Mouse (Mus musculus) forebrain, embryonic 13.5 days (tissue): ENCODE data around the gene Cbfa2t3. TPM values are rescaled to one million over a fixed set of nuclear protein-coding genes. Genes with fewer than 3 reads are reported as not detected.
A peak's percentile ranks its signal among the peaks of the same experiment; 100 is the strongest.

Experiments
- ATAC-seq: fragments of 200-750 bp; cut with Nextera tagmentation; 2 replicates; pipeline ENCODE4 v1.8.0; 2017
- H3K27ac ChIP-seq: fragments of 300-500 bp; sonication (generic); 2 replicates; pipeline ENCODE4 v1.5.1; 2015; ENCODE audit warnings: inconsistent platforms, mild to moderate bottlenecking, moderate library complexity
- H3K27me3 ChIP-seq: fragments of 300-500 bp; sonication (generic); 2 replicates; pipeline ENCODE4 v1.6.1; 2015; ENCODE audit warnings: mild to moderate bottlenecking, inconsistent platforms
- H3K36me3 ChIP-seq: fragments of 300-500 bp; sonication (generic); 2 replicates; pipeline ENCODE4 v1.6.1; 2015; ENCODE audit warnings: mild to moderate bottlenecking, inconsistent platforms; ENCODE audit not compliant: poor library complexity, severe bottlenecking
- H3K4me1 ChIP-seq: fragments of 300-500 bp; sonication (generic); 2 replicates; pipeline ENCODE4 v1.6.1; 2015; ENCODE audit warnings: inconsistent platforms
- H3K4me2 ChIP-seq: fragments of 300-500 bp; sonication (generic); 2 replicates; pipeline ENCODE4 v1.6.1; 2015; ENCODE audit warnings: inconsistent platforms, mild to moderate bottlenecking, moderate library complexity
- H3K4me3 ChIP-seq: fragments of 300-500 bp; sonication (generic); 2 replicates; pipeline ENCODE4 v1.5.1; 2015; ENCODE audit warnings: mild to moderate bottlenecking, inconsistent platforms
- H3K9ac ChIP-seq: fragments of 300-500 bp; sonication (generic); 2 replicates; pipeline ENCODE4 v1.6.1; 2015; ENCODE audit warnings: mild to moderate bottlenecking, inconsistent platforms
- H3K9me3 ChIP-seq: fragments of 300-500 bp; sonication (generic); replicated peaks from 2 replicates; pipeline ENCODE4 v1.6.1; 2016; ENCODE audit warnings: inconsistent platforms
- WGBS: fragments of 180-500 bp; shearing (Covaris S2); methylation state at CpG from one replicate; pipeline ENCODE4 v1.1.7; 2015; 5-methylcytosine and 5-hydroxymethylcytosine counted together
- polyA plus RNA-seq: library from polyadenylated mRNA; unstranded; fragments of >200 nt; fragmentation: Nextera tagmentation; extraction: Ambion mirVana; gene quantifications from 2 replicates; pipeline ENCODE4 v1.2.1, GENCODE M21; 2015

Cbfa2t3 gene
- polyA plus RNA-seq, 1 experiment from 2014 or later = 13.9 TPM

- Histone ChIP-seq H3K4me3 (no peak overlapping the region), H3K4me2 (no peak overlapping the region), H3K36me3 (no peaks in the 10 kb centered on the region), H3K27ac (peak overlapping the region; percentile 54), H3K9ac (peak overlapping the region; percentile 22; the same call in 1 of the 2 replicates), H3K4me1 (peaks cover 66% of the 10 kb centered on the region), H3K27me3 (peaks cover 10% of the 10 kb centered on the region; the same call in 1 of the 2 replicates), H3K9me3 (no peaks in the 10 kb centered on the region)
- no peak for ATAC-seq
- WGBS = 72% methylated on average over 3 of the region's 3 CpGs
Observed at GRCm38 (mm10) chr8:122735110-122735509, 36.2 kb upstream of the Cbfa2t3 start.

GRCm38 (mm10) chr8:122728630-122729029 is 29.7 kb upstream of the Cbfa2t3 start:
- Histone ChIP-seq H3K4me2 (no peak overlapping the region), H3K36me3 (no peaks in the 10 kb centered on the region), H3K27ac (no peak overlapping the region), H3K27me3 (peaks cover 12% of the 10 kb centered on the region; the same call in 1 of the 2 replicates), H3K9me3 (no peaks in the 10 kb centered on the region), H3K9ac (no peak overlapping the region), H3K4me3 (no peak overlapping the region), H3K4me1 (peaks cover 12% of the 10 kb centered on the region)
- no peak for ATAC-seq
- WGBS = 5% methylated on average over 3 of the region's 3 CpGs

DNA sequence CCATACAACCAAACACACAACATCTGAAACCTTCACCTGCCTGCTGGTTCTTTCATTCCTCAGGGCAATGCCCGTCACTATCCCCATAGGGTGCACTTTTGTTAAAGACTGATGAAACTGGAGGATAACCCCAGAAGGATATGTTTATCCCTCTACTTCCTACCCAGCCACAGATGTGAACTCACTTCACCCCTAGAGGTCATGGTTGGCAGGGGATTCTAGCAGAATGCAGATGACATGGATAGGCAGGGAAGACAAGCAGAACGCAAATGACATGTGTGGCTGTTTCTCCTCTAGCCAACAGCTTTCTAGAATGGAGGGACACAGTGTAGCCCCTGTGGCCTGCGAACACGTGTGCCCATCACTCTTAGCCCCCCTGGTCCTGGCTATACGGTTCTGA is 28.5 kb upstream of the Cbfa2t3 start:
- 73% methylated on average over 5 of the region's 5 CpGs for WGBS
- Histone ChIP-seq H3K4me3 (no peak overlapping the region), H3K9me3 (no peaks in the 10 kb centered on the region), H3K4me1 (peaks cover 10% of the 10 kb centered on the region; the same call in 1 of the 2 replicates), H3K36me3 (no peaks in the 10 kb centered on the region), H3K27ac (no peak overlapping the region), H3K9ac (no peak overlapping the region), H3K27me3 (peaks cover 10% of the 10 kb centered on the region; the same call in 1 of the 2 replicates), H3K4me2 (no peak overlapping the region)
- no peak for ATAC-seq

GRCm38 (mm10) chr8:122726789-122727188 is 27.9 kb upstream of the Cbfa2t3 start:
- WGBS = 55% methylated on average over 2 of the region's 2 CpGs
- Histone ChIP-seq H3K4me3 (no peak overlapping the region), H3K9me3 (no peaks in the 10 kb centered on the region), H3K4me2 (no peak overlapping the region), H3K9ac (no peak overlapping the region), H3K36me3 (no peaks in the 10 kb centered on the region), H3K4me1 (peaks cover 10% of the 10 kb centered on the region; the same call in 1 of the 2 replicates), H3K27ac (no peak overlapping the region), H3K27me3 (peaks cover 10% of the 10 kb centered on the region; the same call in 1 of the 2 replicates)
- ATAC-seq = no peak

GRCm38 (mm10) chr8:122725187-122725586 is 26.3 kb upstream of the Cbfa2t3 start:
- Histone ChIP-seq H3K27ac (no peak overlapping the region), H3K9ac (no peak overlapping the region), H3K4me3 (no peak overlapping the region), H3K36me3 (no peaks in the 10 kb centered on the region), H3K4me2 (no peak overlapping the region), H3K9me3 (no peaks in the 10 kb centered on the region), H3K27me3 (peaks cover 16% of the 10 kb centered on the region; the same call in 1 of the 2 replicates), H3K4me1 (peaks cover 23% of the 10 kb centered on the region)
- WGBS = 95% methylated on average over 6 of the region's 6 CpGs
- no peak for ATAC-seq

DNA sequence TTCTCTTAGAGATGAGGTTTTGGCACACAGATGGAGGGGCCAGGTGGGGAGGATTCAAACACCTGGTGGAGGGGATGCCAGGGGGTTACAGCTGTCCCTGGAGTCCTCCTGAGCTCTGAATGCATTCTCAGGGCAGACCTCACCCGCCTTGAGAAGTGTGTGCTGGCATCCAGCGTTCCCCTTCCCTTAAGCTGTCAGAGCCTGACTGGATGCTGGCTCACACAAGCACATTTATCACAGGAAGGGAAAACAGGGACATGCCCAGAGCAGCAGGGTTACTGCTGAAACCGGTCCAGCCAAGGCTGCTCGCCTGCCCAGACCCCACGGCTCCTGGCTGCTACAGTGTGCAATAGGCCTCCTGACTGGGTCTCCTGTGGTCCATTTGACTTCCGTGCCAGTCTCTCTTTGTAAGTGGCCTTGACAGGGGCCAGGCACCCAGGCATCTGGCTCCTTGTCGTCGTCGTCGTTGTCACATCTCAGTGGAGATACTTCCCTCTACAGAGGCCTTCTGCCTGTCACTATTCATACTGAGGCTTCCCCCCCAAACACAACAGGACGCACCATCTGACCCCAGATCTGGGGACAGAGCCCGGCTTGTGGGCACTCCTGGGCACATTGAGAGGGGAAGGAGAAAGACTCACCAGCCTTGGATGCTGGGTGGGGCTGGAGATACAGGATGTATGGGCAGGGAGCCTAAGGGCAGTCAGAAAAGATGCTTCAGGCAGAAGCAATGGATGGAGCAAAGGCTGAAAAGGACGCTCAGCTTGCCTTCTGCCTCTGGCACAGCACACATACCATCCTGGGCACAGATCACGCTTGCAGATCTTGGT is 22.1 kb upstream of the Cbfa2t3 start:
- peak overlapping the region; percentile 80 for H3K27ac ChIP-seq
- H3K4me1 ChIP-seq = peaks cover 25% of the 10 kb centered on the region
- H3K36me3 ChIP-seq = no peaks in the 10 kb centered on the region
- peak overlapping the region; percentile 43 for H3K4me2 ChIP-seq
- peak overlapping the region; percentile 44; the same call in 1 of the 2 replicates for H3K9ac ChIP-seq
- ATAC-seq = peak; percentile 23; the same call in 1 of the 2 replicates
- WGBS = 61% methylated on average over 14 of the region's 14 CpGs
- no peak overlapping the region for H3K4me3 ChIP-seq
- no peaks in the 10 kb centered on the region for H3K9me3 ChIP-seq
- peaks cover 28% of the 10 kb centered on the region for H3K27me3 ChIP-seq

- Histone ChIP-seq H3K4me2 (peak overlapping the region; percentile 43), H3K27ac (peak overlapping the region; percentile 80), H3K36me3 (no peaks in the 10 kb centered on the region), H3K4me1 (peaks cover 25% of the 10 kb centered on the region), H3K9ac (peak overlapping the region; percentile 44; the same call in 1 of the 2 replicates), H3K4me3 (0 out of 2 replicates have a peak overlapping the region, but pooled peaks have one; percentile 11), H3K27me3 (peaks cover 28% of the 10 kb centered on the region), H3K9me3 (no peaks in the 10 kb centered on the region)
- WGBS = 9% methylated on average over 25 of the region's 25 CpGs
- 0 out of 2 replicates have a peak, but pooled peaks have one; percentile 57 for ATAC-seq
Observed at GRCm38 (mm10) chr8:122720070-122720729, 21.3 kb upstream of the Cbfa2t3 start.

DNA sequence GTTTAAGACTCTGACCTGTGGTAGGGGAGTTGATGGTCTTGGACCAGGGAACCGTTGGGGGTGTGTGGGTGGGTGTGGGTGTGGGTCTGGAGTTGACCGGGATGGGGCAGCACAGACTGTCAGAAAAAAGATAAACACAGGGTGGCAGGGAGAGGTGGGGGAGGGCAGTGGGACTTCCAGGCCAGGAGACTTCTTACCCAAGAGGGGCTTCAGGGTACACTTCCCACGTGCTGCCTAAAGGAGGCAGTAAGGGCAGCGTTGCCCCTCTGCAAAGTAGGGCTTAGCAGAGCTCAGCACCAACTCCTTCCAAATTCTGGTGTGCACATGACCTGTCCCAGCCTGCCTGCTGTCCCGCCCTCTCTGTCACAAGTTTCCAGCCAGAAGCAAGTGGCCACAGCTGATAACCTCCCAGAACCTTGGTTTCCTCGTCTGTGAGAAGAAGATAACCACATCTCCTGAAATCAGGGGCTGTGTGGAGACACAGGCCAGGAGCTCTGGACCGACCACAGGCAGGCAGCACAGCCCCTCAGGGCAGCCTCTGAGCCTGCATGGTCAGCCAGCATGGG is 20.7 kb upstream of the Cbfa2t3 start:
- H3K4me3 ChIP-seq = no peak overlapping the region
- peak overlapping the region; percentile 43; the same call in 1 of the 2 replicates for H3K4me2 ChIP-seq
- no peak overlapping the region for H3K9ac ChIP-seq
- H3K27me3 ChIP-seq = peaks cover 28% of the 10 kb centered on the region
- peak; percentile 27; the same call in 1 of the 2 replicates for ATAC-seq
- H3K36me3 ChIP-seq = no peaks in the 10 kb centered on the region
- WGBS = 33% methylated on average over 7 of the region's 7 CpGs
- H3K4me1 ChIP-seq = peaks cover 25% of the 10 kb centered on the region
- no peaks in the 10 kb centered on the region for H3K9me3 ChIP-seq
- peak overlapping the region; percentile 80 for H3K27ac ChIP-seq

DNA sequence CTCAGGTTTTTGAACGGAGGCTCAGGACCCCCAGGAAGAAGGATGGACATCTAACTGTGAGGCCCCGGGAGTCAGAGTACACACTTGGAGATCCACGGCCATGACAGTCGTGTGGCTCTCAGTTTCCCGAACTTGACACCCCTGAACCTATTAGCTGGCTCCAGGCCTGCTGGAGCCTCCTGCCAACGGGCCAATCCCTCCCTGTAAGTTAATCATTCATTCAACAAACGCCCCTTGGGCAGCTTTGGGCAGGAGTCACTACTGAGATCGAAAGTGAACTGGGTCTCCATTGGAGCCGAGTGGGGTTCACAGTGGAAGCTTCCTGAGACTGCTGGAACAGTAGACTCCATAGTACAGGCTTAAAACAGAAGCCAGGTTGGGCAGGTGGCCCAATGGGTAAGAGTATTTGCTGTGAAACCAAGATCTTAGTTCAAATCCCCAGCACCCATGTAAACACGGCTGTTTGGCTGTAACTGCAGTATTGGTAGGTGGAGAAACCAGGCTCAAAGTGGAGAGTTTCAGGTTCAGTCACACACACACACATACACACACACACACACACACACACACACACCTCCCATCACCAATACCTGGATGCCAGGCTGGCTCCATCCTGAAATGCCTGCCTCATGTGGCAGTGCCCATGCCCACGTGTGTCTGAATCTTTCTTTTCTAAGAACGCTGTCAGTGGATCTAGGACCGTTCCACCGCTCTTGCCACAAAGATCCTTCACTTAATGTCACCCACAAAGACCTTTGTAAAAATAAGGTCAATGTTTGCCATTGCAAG is 20.0 kb upstream of the Cbfa2t3 start:
- H3K27ac ChIP-seq = no peak overlapping the region; the same call in 1 of the 2 replicates
- no peak for ATAC-seq
- no peak overlapping the region for H3K4me2 ChIP-seq
- no peaks in the 10 kb centered on the region for H3K36me3 ChIP-seq
- 86% methylated on average over 14 of the region's 14 CpGs for WGBS
- H3K9ac ChIP-seq = no peak overlapping the region
- peaks cover 25% of the 10 kb centered on the region for H3K4me1 ChIP-seq
- no peak overlapping the region for H3K4me3 ChIP-seq
- H3K27me3 ChIP-seq = peaks cover 28% of the 10 kb centered on the region
- no peaks in the 10 kb centered on the region for H3K9me3 ChIP-seq

- Histone ChIP-seq H3K4me3 (no peak overlapping the region), H3K9ac (no peak overlapping the region), H3K9me3 (no peaks in the 10 kb centered on the region), H3K4me1 (peaks cover 25% of the 10 kb centered on the region), H3K36me3 (no peaks in the 10 kb centered on the region), H3K27me3 (peaks cover 25% of the 10 kb centered on the region), H3K27ac (no peak overlapping the region), H3K4me2 (no peak overlapping the region)
- ATAC-seq = no peak
- 90% methylated on average over 10 of the region's 10 CpGs for WGBS
Observed at GRCm38 (mm10) chr8:122717869-122718509, 19.1 kb upstream of the Cbfa2t3 start.

GRCm38 (mm10) chr8:122716566-122716965 is 17.7 kb upstream of the Cbfa2t3 start:
- no peak overlapping the region for H3K9ac ChIP-seq
- WGBS = 84% methylated on average over 8 of the region's 8 CpGs

More at GRCm38 (mm10) chr8:122716566-122716965, 17.7 kb upstream of the Cbfa2t3 start:
- Histone ChIP-seq H3K4me1 (peaks cover 36% of the 10 kb centered on the region), H3K4me2 (no peak overlapping the region), H3K27me3 (peaks cover 25% of the 10 kb centered on the region), H3K4me3 (no peak overlapping the region), H3K9me3 (no peaks in the 10 kb centered on the region), H3K36me3 (no peaks in the 10 kb centered on the region), H3K27ac (no peak overlapping the region)
- ATAC-seq = no peak
